Mouse (Mus musculus): ENCODE data around the gene Ltn1.

GRCm38 (mm10) chr16:87444071-87444470, 11.7 kb upstream of the Ltn1 start:
- TF ChIP-seq POLR2A (IDR thresholded peaks at IDR 0.05; ENCODE audit: low read depth, low read length) = no peak
- TF ChIP-seq CTCF (conservative IDR thresholded peaks at IDR 0.05; ENCODE audit: insufficient read depth, insufficient read length, low read depth, low read length) = no peak
